Mouse (Mus musculus) embryo, embryonic 9.5 days (tissue): ENCODE data around the gene Xpnpep2.

Experiments used
- DNase-seq: peaks from one replicate; pipeline ENCODE4 v3.0.0-alpha.2; 2017; ENCODE audit errors: extremely low spot score

Xpnpep2 gene

DNA sequence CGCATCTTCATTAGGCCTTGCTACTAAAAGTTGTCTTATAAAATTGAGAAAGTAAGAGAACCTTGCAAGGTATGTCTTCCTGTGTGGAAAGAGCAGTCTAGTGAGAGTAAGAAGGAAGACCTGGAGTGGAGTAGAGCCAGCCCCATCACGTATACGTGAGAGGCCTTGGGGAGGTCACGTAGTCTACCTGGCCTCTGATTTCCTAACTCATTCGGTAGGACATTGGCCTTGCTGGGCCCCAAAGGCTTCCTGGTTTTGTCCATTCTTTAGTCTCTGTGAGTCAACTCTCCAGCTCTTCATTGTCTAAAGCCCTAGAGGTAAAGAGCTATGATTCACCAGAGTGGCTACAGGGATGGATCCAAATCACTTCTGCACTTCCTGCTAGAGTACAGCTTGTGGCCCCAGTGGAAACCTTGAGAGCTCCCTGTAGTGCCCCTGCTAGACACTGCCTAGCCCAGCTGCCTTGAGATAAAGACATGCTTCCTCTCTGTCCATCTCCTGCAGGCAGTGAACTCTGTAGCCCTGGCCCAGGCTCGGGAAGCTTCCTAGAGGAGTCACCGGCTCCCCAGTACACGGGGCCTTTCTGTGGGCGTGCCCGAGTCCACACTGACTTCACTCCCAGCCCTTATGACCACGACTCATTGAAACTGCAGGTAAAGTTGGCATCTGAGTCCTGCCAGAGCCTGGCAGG is 49.8 kb downstream of the Xpnpep2 start:
- no peak for DNase-seq

DNA sequence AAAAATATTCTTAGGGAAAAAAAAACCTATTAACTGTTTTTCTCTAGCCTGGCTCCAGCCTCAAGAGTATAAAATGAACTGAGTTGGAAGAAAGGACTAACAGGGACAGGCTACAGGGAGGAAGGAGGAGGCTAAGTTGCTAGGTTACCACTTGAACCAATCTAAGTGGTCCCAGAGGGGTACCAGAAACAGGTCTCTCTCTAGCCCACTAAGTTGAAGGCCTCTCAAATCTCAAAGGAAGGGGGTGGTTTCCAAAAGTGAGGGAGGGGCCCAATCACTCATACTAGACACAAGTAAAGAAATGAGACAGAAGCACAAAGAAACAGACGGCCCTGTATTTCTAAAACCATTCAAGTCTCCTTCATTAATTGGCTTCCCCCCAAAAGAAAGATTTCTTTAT is 61.4 kb downstream of the Xpnpep2 start:
- peak; percentile 1 for DNase-seq

DNA sequence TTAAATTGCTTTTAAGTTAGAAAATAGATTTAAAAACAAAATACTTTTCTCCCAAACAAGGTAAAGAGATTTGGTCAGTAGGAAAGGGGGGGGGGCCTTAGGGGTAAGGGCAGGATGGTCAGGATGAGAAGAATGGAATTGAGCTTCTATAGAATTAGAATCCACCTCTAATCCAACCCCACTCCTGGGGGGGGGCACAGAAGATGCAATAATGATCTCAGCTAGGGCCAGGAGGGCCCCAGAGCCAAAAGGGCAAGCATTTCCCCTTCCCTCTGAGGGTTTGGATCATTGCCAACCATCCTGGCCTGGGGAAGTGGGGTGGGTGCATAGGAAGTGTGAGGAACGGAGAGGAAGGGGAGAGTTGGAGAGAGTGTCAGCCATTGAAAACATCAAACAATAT is 61.8 kb downstream of the Xpnpep2 start:
- DNase-seq: no peak

DNA sequence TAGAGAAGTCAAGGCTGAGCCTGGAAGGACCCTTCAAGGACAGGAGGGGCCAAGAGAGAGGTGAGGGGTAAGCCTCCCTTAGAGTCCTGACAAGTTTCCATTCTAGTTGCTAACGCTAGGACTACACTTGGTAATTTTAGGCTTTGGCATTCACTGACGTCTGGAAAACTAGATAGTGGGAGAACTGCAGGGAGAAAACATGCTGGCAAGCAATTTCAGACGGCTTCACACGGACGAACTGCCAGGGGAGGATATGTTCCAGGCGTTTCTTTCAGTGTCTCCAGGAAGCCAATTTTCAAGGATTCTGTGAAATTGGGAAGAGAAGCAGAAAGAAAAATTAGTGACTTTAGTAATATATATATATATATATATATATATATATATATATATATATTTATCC is 73.3 kb downstream of the Xpnpep2 start:
- no peak for DNase-seq

DNA sequence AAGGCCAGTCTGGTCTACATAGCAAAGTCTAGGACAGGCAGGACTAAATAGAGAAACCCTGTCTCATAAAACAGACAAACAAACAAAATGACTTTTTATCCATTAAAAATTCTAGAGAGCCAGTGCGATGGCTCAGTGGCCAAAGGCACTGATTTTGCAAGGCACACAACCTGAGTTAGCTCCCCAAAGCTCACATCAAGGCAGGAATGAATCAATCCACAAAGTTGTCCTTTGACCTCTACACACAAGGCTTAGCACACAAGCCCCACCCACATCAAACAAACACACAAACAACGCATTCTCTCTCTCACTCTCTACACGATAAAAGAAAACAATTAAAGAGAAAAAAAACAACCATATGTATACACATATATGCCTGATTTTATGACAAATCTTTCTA is 76.2 kb downstream of the Xpnpep2 start:
- DNase-seq: no peak
